Mouse (Mus musculus) olfactory bulb, adult 2 months (tissue): Measurements from ENCODE around the gene Galnt6.

Experiments
- CTCF ChIP-seq: fragments of 200-500 bp; IDR thresholded peaks from 2 replicates; pipeline ENCODE4 v1.5.1; 2012; ENCODE audit warnings: low read depth, mild to moderate bottlenecking, low read length, moderate library complexity; ENCODE audit not compliant: insufficient read depth
- POLR2A ChIP-seq: fragments of 200-500 bp; IDR thresholded peaks from 2 replicates; pipeline ENCODE4 v1.6.1; 2012; ENCODE audit warnings: mild to moderate bottlenecking, low read depth, low read length, moderate library complexity; ENCODE audit not compliant: insufficient read depth

GRCm38 (mm10) chr15:100747121-100747963 is 18.2 kb upstream of the Galnt6 start:
- TF ChIP-seq POLR2A (no peak), CTCF (no peak)
